Mouse (Mus musculus): ENCODE measurements around the gene Mamdc4. TPM values are rescaled to one million over a fixed set of nuclear protein-coding genes. Genes with fewer than 3 reads are reported as not detected.
"Not testable (repeated sequence)": the region's sequence is repeated elsewhere in the genome, so short reads cannot be mapped to it uniquely, and the experiment has no call there.

Mamdc4 gene
- polyA plus RNA-seq, 1 experiment: 2.2 TPM

- Histone ChIP-seq H3K36me3 (ENCODE audit: control insufficient read depth, insufficient read depth, low read length) (peaks cover 32% of the 10 kb centered on the region), H3K4me1 (ENCODE audit: control insufficient read depth, insufficient read depth, insufficient read length) (peaks cover 8% of the 10 kb centered on the region; the same call in 1 of the 2 replicates), H3K4me3 (ENCODE audit: extremely low read depth, insufficient read depth, insufficient read length) (no peak overlapping the region), H3K27ac (ENCODE audit: insufficient read depth, low read length) (no peak overlapping the region), H3K27me3 (ENCODE audit: control insufficient read depth, insufficient read depth, low read length) (no peaks in the 10 kb centered on the region)
- TF ChIP-seq POLR2A (IDR thresholded peaks at IDR 0.05; ENCODE audit: low read depth, low read length) (no peak), CTCF (IDR thresholded peaks at IDR 0.05; ENCODE audit: extremely low read depth, insufficient read depth, insufficient read length, insufficient replicate concordance) (no peak)
- no peak for DNase-seq (ENCODE audit: low read depth in 1 of 2, low spot score in 2 of 2)
- WGBS: 94% methylated on average over 9 of the region's 9 CpGs
Measured at GRCm38 (mm10) chr2:25561946-25562345, 12.7 kb downstream of the Mamdc4 start.

GRCm38 (mm10) chr2:25560551-25560950, 14.1 kb downstream of the Mamdc4 start:
- Histone ChIP-seq H3K27me3 (ENCODE audit: control insufficient read depth, insufficient read depth, low read length) (no peaks in the 10 kb centered on the region), H3K4me1 (ENCODE audit: control insufficient read depth, insufficient read depth, insufficient read length) (peaks cover 8% of the 10 kb centered on the region; the same call in 1 of the 2 replicates), H3K4me3 (ENCODE audit: extremely low read depth, insufficient read depth, insufficient read length) (no peak overlapping the region), H3K27ac (ENCODE audit: insufficient read depth, low read length) (no peak overlapping the region), H3K36me3 (ENCODE audit: control insufficient read depth, insufficient read depth, low read length) (peaks cover 32% of the 10 kb centered on the region)
- WGBS: 94% methylated on average over 8 of the region's 8 CpGs
- no peak for TF ChIP-seq CTCF (IDR thresholded peaks at IDR 0.05; ENCODE audit: extremely low read depth, insufficient read depth, insufficient read length, insufficient replicate concordance)
- TF ChIP-seq POLR2A (IDR thresholded peaks at IDR 0.05; ENCODE audit: low read depth, low read length): no peak
- no peak for DNase-seq (ENCODE audit: low read depth in 1 of 2, low spot score in 2 of 2)

- Histone ChIP-seq H3K4me3 (ENCODE audit: extremely low read depth, insufficient read depth, insufficient read length) (no peak overlapping the region), H3K27me3 (ENCODE audit: control insufficient read depth, insufficient read depth, low read length) (no peaks in the 10 kb centered on the region), H3K27ac (ENCODE audit: insufficient read depth, low read length) (no peak overlapping the region), H3K36me3 (ENCODE audit: control insufficient read depth, insufficient read depth, low read length) (peaks cover 28% of the 10 kb centered on the region), H3K4me1 (ENCODE audit: control insufficient read depth, insufficient read depth, insufficient read length) (peaks cover 8% of the 10 kb centered on the region; the same call in 1 of the 2 replicates)
- TF ChIP-seq POLR2A (IDR thresholded peaks at IDR 0.05; ENCODE audit: low read depth, low read length): no peak
- TF ChIP-seq CTCF (IDR thresholded peaks at IDR 0.05; ENCODE audit: extremely low read depth, insufficient read depth, insufficient read length, insufficient replicate concordance): no peak
- WGBS: 80% methylated on average over 6 of the region's 6 CpGs
- no peak for DNase-seq (ENCODE audit: low read depth in 1 of 2, low spot score in 2 of 2)
Measured at GRCm38 (mm10) chr2:25558774-25559173, 15.9 kb downstream of the Mamdc4 start.

- Histone ChIP-seq H3K4me3 (ENCODE audit: extremely low read depth, insufficient read depth, insufficient read length) (peak overlapping the region; percentile 78), H3K36me3 (ENCODE audit: control insufficient read depth, insufficient read depth, low read length) (peaks cover 23% of the 10 kb centered on the region), H3K4me1 (ENCODE audit: control insufficient read depth, insufficient read depth, insufficient read length) (peaks cover 8% of the 10 kb centered on the region; the same call in 1 of the 2 replicates), H3K27me3 (ENCODE audit: control insufficient read depth, insufficient read depth, low read length) (no peaks in the 10 kb centered on the region), H3K27ac (ENCODE audit: insufficient read depth, low read length) (peak overlapping the region; percentile 56)
- DNase-seq (ENCODE audit: low read depth in 1 of 2, low spot score in 2 of 2): no peak
- WGBS: 1% methylated on average over 23 of the region's 24 CpGs
- TF ChIP-seq POLR2A (IDR thresholded peaks at IDR 0.05; ENCODE audit: low read depth, low read length): no peak
- no peak for TF ChIP-seq CTCF (IDR thresholded peaks at IDR 0.05; ENCODE audit: extremely low read depth, insufficient read depth, insufficient read length, insufficient replicate concordance)
Measured at GRCm38 (mm10) chr2:25557964-25558360, 16.7 kb downstream of the Mamdc4 start.

- peaks cover 8% of the 10 kb centered on the region; the same call in 1 of the 2 replicates for H3K4me1 ChIP-seq (ENCODE audit: control insufficient read depth, insufficient read depth, insufficient read length)
- peak within 1 kb of the TSS; percentile 78 for H3K4me3 ChIP-seq (ENCODE audit: extremely low read depth, insufficient read depth, insufficient read length)
- H3K36me3 ChIP-seq (ENCODE audit: control insufficient read depth, insufficient read depth, low read length): peaks cover 18% of the 10 kb centered on the region
- DNase-seq (ENCODE audit: low read depth in 1 of 2, low spot score in 2 of 2): peak; percentile 73 to 92
- no peaks in the 10 kb centered on the region for H3K27me3 ChIP-seq (ENCODE audit: control insufficient read depth, insufficient read depth, low read length)
- H3K27ac ChIP-seq (ENCODE audit: insufficient read depth, low read length): peak within 1 kb of the TSS; percentile 75
- WGBS: under 1% methylated on average over 61 of the region's 61 CpGs
- TF ChIP-seq POLR2A (IDR thresholded peaks at IDR 0.05; ENCODE audit: low read depth, low read length) (peak; percentile 66), CTCF (IDR thresholded peaks at IDR 0.05; ENCODE audit: extremely low read depth, insufficient read depth, insufficient read length, insufficient replicate concordance) (no peak)
Measured at GRCm38 (mm10) chr2:25557221-25557963, 17.3 kb downstream of the Mamdc4 start, which contains the start of gene Edf1. Gene Edf1, plus strand, starts transcription at chr2:25557847.

- DNase-seq (ENCODE audit: low read depth in 1 of 2, low spot score in 2 of 2): no peak
- 71% methylated on average over 1 of the region's 1 CpGs for WGBS
- no peaks in the 10 kb centered on the region for H3K27me3 ChIP-seq (ENCODE audit: control insufficient read depth, insufficient read depth, low read length)
- no peak for TF ChIP-seq POLR2A (IDR thresholded peaks at IDR 0.05; ENCODE audit: low read depth, low read length)
- no peak for TF ChIP-seq CTCF (IDR thresholded peaks at IDR 0.05; ENCODE audit: extremely low read depth, insufficient read depth, insufficient read length, insufficient replicate concordance)
- H3K27ac ChIP-seq (ENCODE audit: insufficient read depth, low read length): no peak overlapping the region
- H3K36me3 ChIP-seq (ENCODE audit: control insufficient read depth, insufficient read depth, low read length): peaks cover 8% of the 10 kb centered on the region; the same call in 1 of the 2 replicates
- H3K4me3 ChIP-seq (ENCODE audit: extremely low read depth, insufficient read depth, insufficient read length): no peak overlapping the region
- peaks cover 8% of the 10 kb centered on the region; the same call in 1 of the 2 replicates for H3K4me1 ChIP-seq (ENCODE audit: control insufficient read depth, insufficient read depth, insufficient read length)
Measured at GRCm38 (mm10) chr2:25556296-25556695, 18.3 kb downstream of the Mamdc4 start.

GRCm38 (mm10) chr2:25555479-25555878, 19.2 kb downstream of the Mamdc4 start:
- not testable (repeated sequence) for H3K4me1 ChIP-seq (ENCODE audit: control insufficient read depth, insufficient read depth, insufficient read length); H3K27ac ChIP-seq (ENCODE audit: insufficient read depth, low read length)
- 63% methylated on average over 2 of the region's 2 CpGs for WGBS

GRCm38 (mm10) chr2:25553171-25553786, 21.4 kb downstream of the Mamdc4 start:
- not testable (repeated sequence) for H3K27me3 ChIP-seq (ENCODE audit: control insufficient read depth, insufficient read depth, low read length); DNase-seq (ENCODE audit: low read depth in 1 of 2, low spot score in 2 of 2); H3K27ac ChIP-seq (ENCODE audit: insufficient read depth, low read length); H3K36me3 ChIP-seq (ENCODE audit: control insufficient read depth, insufficient read depth, low read length); H3K4me3 ChIP-seq (ENCODE audit: extremely low read depth, insufficient read depth, insufficient read length)
- WGBS: 87% methylated on average over 4 of the region's 4 CpGs
- peaks cover 13% of the 10 kb centered on the region; the same call in 1 of the 2 replicates for H3K4me1 ChIP-seq (ENCODE audit: control insufficient read depth, insufficient read depth, insufficient read length)

More at GRCm38 (mm10) chr2:25555479-25555878, 19.2 kb downstream of the Mamdc4 start:
- H3K27me3 ChIP-seq (ENCODE audit: control insufficient read depth, insufficient read depth, low read length); H3K36me3 ChIP-seq (ENCODE audit: control insufficient read depth, insufficient read depth, low read length); DNase-seq (ENCODE audit: low read depth in 1 of 2, low spot score in 2 of 2); H3K4me3 ChIP-seq (ENCODE audit: extremely low read depth, insufficient read depth, insufficient read length): not testable (repeated sequence)
